Mouse (Mus musculus) lung, postnatal 10 days (tissue): ENCODE data around the gene Hsdl2.
"Not testable (repeated sequence)": the region's sequence is repeated elsewhere in the genome, so short reads cannot be mapped to it uniquely, and the experiment has no call there.

ENCODE experiments used
- DNase-seq: peaks from one replicate; pipeline ENCODE4 v3.0.0; 2021

Gene Hsdl2

GRCm38 (mm10) chr4:59565571-59566188, 15.7 kb upstream of the Hsdl2 start:
- no peak for DNase-seq

DNA sequence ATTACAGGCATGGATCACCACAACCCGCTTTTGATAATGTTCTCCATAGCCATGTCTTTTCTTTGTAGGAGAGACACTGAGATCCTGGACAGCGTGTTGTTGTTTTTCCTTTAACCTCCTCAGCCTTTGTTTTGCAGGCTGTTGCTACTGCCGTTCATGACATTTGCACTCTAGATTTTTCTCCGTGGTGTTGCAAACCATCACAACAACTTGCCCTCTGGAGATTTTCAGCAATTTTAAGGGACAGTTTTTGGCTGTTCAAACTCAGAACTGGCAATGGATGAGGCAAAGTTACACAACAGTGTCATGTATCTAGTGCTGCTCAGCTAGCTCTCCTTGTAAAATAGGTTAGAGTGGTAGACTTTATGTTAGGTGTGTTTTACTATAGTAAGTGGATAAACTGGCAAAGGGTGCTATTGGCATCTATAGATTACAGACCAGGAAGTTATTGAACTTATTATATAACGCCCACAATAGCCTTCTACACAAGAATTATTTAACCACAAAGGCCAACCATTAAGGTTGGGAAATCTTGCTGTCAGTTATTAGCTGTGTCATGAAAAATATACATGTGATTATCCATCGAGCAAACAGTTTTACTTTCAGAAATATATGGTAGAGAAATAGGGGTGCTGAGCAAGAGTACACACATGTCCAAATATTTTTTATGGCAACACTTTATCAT, 13.6 kb upstream of the Hsdl2 start:
- no peak for DNase-seq

GRCm38 (mm10) chr4:59569538-59569937, 11.8 kb upstream of the Hsdl2 start:
- DNase-seq, result peak; percentile 87

GRCm38 (mm10) chr4:59570519-59570918, 10.8 kb upstream of the Hsdl2 start:
- DNase-seq, result not testable (repeated sequence)

DNA sequence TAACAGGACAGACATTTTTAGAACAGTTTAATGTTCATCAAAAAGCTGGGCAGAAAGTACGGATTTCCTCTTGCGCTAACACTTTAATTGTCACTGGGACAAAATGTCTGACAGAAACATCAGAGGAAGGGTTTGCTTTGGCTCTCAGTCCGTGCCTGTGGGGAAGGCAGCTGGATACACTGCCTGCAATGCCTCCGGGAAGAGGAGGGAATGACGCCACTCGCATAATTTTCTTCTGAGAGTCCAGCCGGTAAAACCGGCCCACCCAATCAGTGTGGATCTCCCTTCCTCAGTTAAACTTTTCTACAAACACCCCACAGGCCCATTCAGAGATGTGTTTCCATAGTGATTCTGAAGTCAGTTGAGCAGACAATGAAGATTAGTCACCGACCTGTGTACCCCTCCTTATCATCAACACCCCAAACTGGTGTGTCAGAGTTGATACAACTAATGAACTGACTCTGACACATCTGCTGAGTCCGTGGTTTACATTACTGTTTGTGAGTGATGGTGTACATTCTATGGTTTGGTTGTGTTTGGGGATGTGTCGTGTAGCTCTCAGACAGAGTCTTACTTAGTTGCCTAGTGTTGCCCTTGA, 8.7 kb upstream of the Hsdl2 start:
- no peak for DNase-seq

GRCm38 (mm10) chr4:59575184-59575958, 6.0 kb upstream of the Hsdl2 start:
- DNase-seq, result no peak

DNA sequence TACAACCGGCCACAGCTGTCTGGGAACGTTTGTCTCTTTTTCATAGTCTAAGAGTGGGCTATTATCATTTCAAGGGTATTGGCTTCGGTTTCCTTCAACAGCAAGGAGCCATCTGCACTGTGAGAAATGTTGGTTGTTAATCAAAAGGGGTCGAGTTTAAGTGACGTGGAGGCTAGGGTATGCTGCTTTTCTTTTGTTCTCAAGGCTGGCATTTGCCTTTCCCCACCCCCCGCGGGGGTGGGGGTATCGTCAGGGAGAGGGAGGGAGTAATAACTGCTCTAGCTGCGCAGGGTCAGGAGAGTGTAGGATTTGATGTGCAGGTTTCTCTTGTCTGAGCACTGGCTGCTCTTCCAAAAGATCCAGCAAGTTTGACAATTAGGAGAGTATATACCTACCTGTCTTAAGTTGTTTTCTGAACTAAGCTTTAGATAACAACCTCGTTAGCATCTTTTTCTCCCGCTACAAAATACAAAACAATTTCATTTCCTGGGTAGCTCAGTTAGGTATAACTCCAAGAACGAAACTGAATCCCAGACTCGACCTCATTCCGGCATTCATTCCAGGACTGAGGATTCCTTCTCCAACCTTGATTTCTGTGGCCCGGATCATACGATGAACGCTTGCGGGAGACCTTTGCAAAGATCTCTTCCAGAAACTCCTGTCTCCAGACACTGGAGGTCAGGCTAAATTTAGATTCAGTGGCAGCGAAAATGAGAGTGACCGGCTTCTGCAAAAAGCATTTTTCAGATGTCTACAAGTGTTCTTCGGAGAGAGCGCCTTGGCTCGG, 675 bp upstream of the Hsdl2 start:
- peak; percentile 51 for DNase-seq

DNA sequence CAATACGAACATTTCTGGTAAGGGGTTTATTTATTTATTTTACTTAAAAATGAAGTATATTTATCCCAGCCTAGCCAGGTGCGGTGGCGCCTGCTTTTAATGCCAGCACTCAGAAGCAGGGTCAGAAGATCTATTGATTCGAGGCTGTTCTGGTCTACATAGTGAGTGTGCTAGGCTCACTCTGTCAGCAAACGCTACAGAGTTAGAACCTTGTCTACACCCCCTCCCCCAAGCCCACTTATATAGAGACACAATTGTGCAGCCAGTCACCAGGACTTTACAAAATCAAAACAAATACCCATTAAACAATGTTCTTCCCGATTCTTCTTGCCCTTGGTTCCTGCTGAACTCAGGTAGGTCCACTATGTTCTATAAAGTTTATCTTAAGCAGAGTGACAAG, 823 bp downstream of the Hsdl2 start:
- no peak for DNase-seq

- DNase-seq, result no peak
Observed at GRCm38 (mm10) chr4:59585097-59585496, 3.7 kb downstream of the Hsdl2 start.

GRCm38 (mm10) chr4:59587215-59587871, 6.0 kb downstream of the Hsdl2 start:
- no peak for DNase-seq

GRCm38 (mm10) chr4:59587872-59588226, 6.5 kb downstream of the Hsdl2 start:
- no peak for DNase-seq

GRCm38 (mm10) chr4:59594614-59595013, 13.3 kb downstream of the Hsdl2 start:
- DNase-seq, result no peak

GRCm38 (mm10) chr4:59596556-59596955, 15.2 kb downstream of the Hsdl2 start:
- DNase-seq, result no peak

- no peak for DNase-seq
Observed at GRCm38 (mm10) chr4:59602704-59603103, 21.3 kb downstream of the Hsdl2 start.

DNA sequence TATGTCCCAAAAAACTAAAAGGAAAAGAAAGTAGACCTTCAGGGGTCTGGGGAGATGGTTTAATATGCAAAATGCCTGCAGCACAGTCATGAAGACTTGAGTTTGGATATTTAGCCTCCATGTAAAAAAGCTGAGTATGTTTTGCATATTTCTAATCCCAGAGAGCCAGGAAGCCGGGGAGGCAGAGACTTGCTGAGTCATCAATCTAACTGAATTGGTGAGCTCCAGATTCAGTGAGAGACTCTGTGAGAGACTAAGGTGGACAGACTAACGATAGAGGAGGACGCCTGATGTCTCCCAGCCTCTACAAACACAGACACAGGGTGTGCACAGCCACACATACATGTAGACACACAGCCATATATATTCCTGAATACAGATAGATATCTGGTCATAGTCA, 23.5 kb downstream of the Hsdl2 start:
- DNase-seq, result no peak

- no peak for DNase-seq
Observed at GRCm38 (mm10) chr4:59605501-59605900, 24.1 kb downstream of the Hsdl2 start.

DNA sequence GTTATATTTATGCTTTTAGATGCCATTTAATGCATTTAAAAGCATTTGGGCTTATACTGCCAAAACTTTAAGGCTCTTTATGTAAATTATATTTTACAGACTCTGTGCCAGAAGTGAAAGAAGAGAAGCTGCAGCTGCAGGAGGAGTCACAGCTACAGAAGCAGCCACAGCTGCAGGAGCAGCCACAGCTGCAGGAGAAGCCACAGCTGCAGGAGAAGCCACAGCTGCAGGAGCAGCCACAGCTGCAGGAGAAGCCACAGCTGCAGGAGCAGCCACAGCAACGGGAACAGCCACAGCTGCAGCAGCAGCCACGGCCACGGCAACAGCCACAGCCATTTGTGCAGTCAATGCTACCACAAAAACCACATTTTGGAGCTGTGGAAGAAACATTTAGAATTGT, 29.0 kb downstream of the Hsdl2 start:
- DNase-seq, result no peak

DNA sequence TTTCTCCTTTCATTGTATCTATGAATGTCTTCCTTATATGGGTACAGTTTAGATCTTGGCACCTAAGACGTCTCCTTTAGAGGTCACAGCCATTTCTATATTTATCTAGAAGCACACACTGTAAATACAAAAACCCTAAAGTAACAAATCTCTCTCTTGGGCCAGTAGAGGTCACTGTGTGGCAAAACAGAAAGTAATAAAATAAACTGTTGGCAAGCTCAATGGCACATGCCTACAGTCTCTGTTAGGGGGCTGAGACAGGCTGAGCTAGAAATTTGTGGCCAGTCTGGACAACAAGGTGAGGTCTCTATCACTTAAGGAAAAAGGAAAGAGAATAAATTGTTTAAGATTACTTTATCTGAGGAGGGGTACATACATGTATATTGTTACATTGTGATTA, 33.6 kb downstream of the Hsdl2 start:
- peak; percentile 47 for DNase-seq

DNA sequence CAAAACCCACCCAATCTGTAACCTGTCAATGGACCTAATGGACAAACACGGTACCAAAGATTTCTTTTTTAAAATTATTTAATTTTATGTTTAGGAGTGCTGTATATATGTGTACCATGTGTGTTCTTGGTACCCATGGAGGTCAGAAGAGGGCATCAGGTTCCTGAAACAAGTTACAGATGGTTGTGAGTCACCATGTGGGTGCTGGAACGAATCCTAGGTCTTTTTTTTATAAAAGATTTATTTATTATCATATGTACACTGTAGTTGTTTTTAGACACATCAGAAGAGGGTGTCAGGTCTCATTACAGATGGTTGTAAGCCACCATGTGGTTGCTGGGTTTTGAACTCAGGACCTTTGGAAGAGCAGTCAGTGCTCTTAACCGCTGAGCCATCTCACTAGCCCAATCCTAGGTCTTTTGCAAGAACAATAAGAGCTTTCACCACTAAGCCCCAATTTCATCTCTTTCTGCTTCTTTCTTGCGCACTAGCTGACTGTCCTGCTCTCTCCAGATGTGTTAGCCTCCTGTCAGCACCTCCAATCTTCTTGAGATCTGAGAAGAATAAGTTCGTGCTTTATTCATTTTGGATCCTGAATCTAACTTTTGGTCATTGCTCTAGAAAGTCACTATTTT, 38.4 kb downstream of the Hsdl2 start:
- DNase-seq, result no peak

DNA sequence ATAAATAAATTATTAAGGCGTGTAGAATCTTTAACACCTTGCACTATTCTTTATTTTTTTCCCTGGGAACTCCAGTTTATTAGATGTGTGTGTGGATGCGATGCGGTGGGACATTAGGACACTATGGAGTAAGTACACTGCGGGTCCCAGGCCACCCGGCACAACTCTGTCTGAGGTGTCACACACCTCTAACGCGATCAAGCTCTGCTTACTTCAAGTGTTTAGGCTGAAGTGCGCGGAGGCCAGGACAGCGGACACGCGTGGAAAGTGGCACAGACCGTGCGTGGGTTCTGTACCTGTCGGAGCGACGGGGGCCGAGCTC, 44.3 kb downstream of the Hsdl2 start:
- no peak for DNase-seq

DNA sequence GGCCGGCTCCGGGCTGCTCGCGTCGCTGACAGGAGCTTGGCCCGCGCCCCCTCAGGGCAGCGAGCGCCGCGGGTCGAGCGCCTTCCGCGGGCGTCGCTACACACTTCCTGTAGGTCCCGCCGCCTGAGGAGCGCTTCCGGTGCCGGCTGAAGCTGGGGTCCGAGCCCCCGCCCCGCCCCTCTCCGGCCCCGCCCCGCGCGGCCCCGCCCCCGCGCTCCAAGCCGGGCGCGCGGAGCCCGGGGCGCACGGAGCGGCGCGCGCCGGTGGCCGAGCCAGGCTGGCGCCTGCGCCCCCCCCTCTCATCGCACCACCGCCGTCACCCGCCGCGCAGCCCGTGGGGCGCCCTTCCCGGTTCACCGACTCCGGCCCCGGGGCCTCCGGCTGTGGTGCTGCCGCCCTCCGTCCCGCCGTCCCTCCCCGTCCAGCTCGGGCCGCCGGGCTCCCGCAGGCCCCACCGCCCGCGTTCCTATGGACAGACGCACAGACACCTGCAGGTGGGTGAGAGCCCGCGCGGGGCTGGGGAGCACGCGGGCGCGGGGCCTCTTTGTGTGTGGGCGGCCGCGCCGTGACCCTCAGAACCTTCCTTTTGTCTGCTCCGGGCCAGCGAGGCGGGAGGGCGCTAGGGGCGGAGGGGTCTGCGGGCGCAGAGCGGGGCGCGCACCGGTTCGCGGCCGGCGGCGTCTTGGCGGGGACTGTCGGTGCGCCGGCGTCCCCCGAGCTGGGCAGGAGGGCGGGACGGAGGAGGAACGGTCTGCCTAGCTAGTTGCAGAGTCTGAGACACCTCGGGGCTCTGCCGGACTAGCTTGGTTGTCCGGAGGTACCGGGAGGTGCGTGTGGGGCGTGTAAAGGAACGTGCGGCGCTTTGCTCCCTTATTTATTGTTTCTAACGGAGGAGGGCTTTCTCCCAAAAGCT, 44.9 kb downstream of the Hsdl2 start, which contains the start of gene E130308A19Rik:
E130308A19Rik (plus strand) TSS at position 214 of the 913 bp plus-strand sequence.
- peak; percentile 82 for DNase-seq
